Mouse (Mus musculus) bone marrow macrophage, adult 2 months (primary cell): ENCODE results near the gene Csnk1g1.

ENCODE experiments used
- CTCF ChIP-seq: IDR thresholded peaks from 2 replicates; pipeline ENCODE4 v1.5.1; 2012; ENCODE audit warnings: low read depth, mild to moderate bottlenecking, low read length, moderate library complexity
- POLR2A ChIP-seq: IDR thresholded peaks from 2 replicates; pipeline ENCODE4 v1.6.1; 2012; ENCODE audit warnings: mild to moderate bottlenecking, low read depth, low read length, borderline replicate concordance

DNA sequence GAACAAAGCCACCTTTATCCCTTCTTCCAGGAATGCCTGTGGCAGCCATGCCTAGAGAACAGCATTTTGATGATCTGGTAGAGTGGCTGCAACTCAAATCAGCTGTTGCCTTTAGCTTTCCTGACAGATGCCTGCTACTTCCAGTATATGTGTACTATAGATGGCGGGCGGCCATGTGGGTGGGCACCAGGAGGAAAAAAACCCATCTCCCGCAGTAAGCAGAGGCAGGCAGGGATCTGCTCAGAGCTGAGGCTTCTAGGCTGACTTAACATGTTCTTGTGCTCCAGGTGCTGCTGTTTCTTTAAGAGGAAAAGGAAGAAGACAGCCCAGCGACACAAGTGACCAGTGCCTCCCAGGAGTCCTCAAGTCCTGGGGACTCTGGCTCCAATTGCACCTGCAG lies 130.6 kb downstream of the Csnk1g1 start:
- TF ChIP-seq CTCF (no peak), POLR2A (no peak)
